Mouse (Mus musculus): ENCODE measurements around the gene Nr1h2.

Nr1h2 gene

GRCm38 (mm10) chr7:44584921-44585320 lies 31.2 kb upstream of the Nr1h2 start:
- DNase-seq, result peak; percentile 49

GRCm38 (mm10) chr7:44584265-44584804 lies 30.6 kb upstream of the Nr1h2 start:
- DNase-seq, result peak; percentile 45

- DNase-seq, result no peak
These were observed 29.4 kb upstream of the Nr1h2 start for GRCm38 (mm10) chr7:44583146-44583545.

GRCm38 (mm10) chr7:44582709-44583108 lies 29.0 kb upstream of the Nr1h2 start:
- DNase-seq, result no peak

GRCm38 (mm10) chr7:44581637-44582036 lies 27.9 kb upstream of the Nr1h2 start:
- no peak for DNase-seq

- DNase-seq, result no peak
These were observed 22.6 kb upstream of the Nr1h2 start for GRCm38 (mm10) chr7:44576333-44576844.

GRCm38 (mm10) chr7:44572956-44573484 lies 19.3 kb upstream of the Nr1h2 start:
- no peak for DNase-seq

GRCm38 (mm10) chr7:44572213-44572701 lies 18.5 kb upstream of the Nr1h2 start, which contains the start of gene Napsa:
TSS of gene Napsa (plus strand) at chr7:44572380.
- DNase-seq, result no peak

GRCm38 (mm10) chr7:44571811-44572210 lies 18.1 kb upstream of the Nr1h2 start:
- DNase-seq, result no peak

GRCm38 (mm10) chr7:44570989-44571388 lies 17.2 kb upstream of the Nr1h2 start:
- no peak for DNase-seq

- no peak for DNase-seq
These were observed 15.1 kb upstream of the Nr1h2 start for GRCm38 (mm10) chr7:44568803-44569202.

- DNase-seq, result no peak
These were observed 11.7 kb upstream of the Nr1h2 start for GRCm38 (mm10) chr7:44565414-44565813.

GRCm38 (mm10) chr7:44564486-44564885 lies 10.7 kb upstream of the Nr1h2 start:
- DNase-seq, result no peak

- DNase-seq, result no peak
These were observed 9.5 kb upstream of the Nr1h2 start for GRCm38 (mm10) chr7:44563284-44563683.

- peak; percentile 77 for DNase-seq
These were observed 7.0 kb upstream of the Nr1h2 start for GRCm38 (mm10) chr7:44560435-44561400.

- DNase-seq, result no peak
These were observed 3.9 kb upstream of the Nr1h2 start for GRCm38 (mm10) chr7:44557629-44558028.

- DNase-seq, result peak; percentile 66
These were observed 471 bp downstream of the Nr1h2 start for GRCm38 (mm10) chr7:44553196-44553764.

- DNase-seq, result no peak
These were observed 1.4 kb downstream of the Nr1h2 start for GRCm38 (mm10) chr7:44552141-44552908.

- DNase-seq, result peak; percentile 61
These were observed 2.0 kb downstream of the Nr1h2 start for GRCm38 (mm10) chr7:44551731-44552130.

- no peak for DNase-seq
These were observed 2.5 kb downstream of the Nr1h2 start for GRCm38 (mm10) chr7:44551301-44551700.

GRCm38 (mm10) chr7:44550409-44550678 lies 3.4 kb downstream of the Nr1h2 start:
- DNase-seq, result no peak

GRCm38 (mm10) chr7:44549621-44550408 lies 3.9 kb downstream of the Nr1h2 start:
- DNase-seq, result peak; percentile 62

All from cerebellum, adult 11-12 months (tissue).